Mouse (Mus musculus) forebrain, embryonic 14.5 days (tissue): ENCODE measurements at regions not wholly inside any gene's neighbourhood (a gene's known extent, or its start where the extent isn't known, plus 50 kb on each side); places are given as distances from the start of the nearest gene placed in this dataset.

Source experiments
- ATAC-seq: fragments of 200-750 bp; cut with Nextera tagmentation; 2 replicates; pipeline ENCODE4 v1.8.0; 2017; ENCODE audit warnings: mild to moderate bottlenecking, moderate library complexity
- DNase-seq: peaks from one replicate; pipeline ENCODE4 v3.0.0-alpha.2; 2015; ENCODE audit warnings: low spot score
- H3K27ac ChIP-seq: fragments of 300-500 bp; sonication (generic); 2 replicates; pipeline ENCODE4 v1.5.1; 2014; ENCODE audit warnings: low read depth, mild to moderate bottlenecking, control low read depth, low read length, moderate library complexity
- H3K27me3 ChIP-seq: fragments of 300-500 bp; sonication (generic); replicated peaks from 2 replicates; pipeline ENCODE4 v1.6.1; 2014; ENCODE audit warnings: low read length, control low read depth, mixed read lengths; ENCODE audit not compliant: control insufficient read depth, insufficient read depth
- H3K36me3 ChIP-seq: fragments of 300-500 bp; sonication (generic); 2 replicates; pipeline ENCODE4 v1.6.1; 2014; ENCODE audit warnings: low read length, control low read depth; ENCODE audit not compliant: control insufficient read depth, insufficient read depth
- H3K4me1 ChIP-seq: fragments of 300-500 bp; sonication (generic); 2 replicates; pipeline ENCODE4 v1.6.1; 2014; ENCODE audit warnings: antibody characterized with exemption, low read length, control low read depth; ENCODE audit not compliant: control insufficient read depth, insufficient read depth
- H3K4me2 ChIP-seq: fragments of 300-500 bp; sonication (generic); 2 replicates; pipeline ENCODE4 v1.6.1; 2014; ENCODE audit warnings: mild to moderate bottlenecking, control low read depth, low read length
- H3K4me3 ChIP-seq: fragments of 300-500 bp; sonication (generic); 2 replicates; pipeline ENCODE4 v1.5.1; 2014; ENCODE audit warnings: low read depth, low read length, control low read depth
- H3K9ac ChIP-seq: fragments of 300-500 bp; sonication (generic); 2 replicates; pipeline ENCODE4 v1.6.1; 2014; ENCODE audit warnings: mild to moderate bottlenecking, low read length, control low read depth, moderate library complexity
- H3K9me3 ChIP-seq: fragments of 300-500 bp; sonication (generic); replicated peaks from 2 replicates; pipeline ENCODE4 v1.6.1; 2016; ENCODE audit warnings: low read length, control low read depth, mixed read lengths; ENCODE audit not compliant: control insufficient read depth
- whole genome bisulfite sequencing: fragments of 180-500 bp; shearing (Covaris S2); extraction: QIAGEN DNeasy Blood & Tissue Kit; methylation state at CpG from one replicate; pipeline ENCODE4 v1.1.7; 2014; 5-methylcytosine and 5-hydroxymethylcytosine counted together

DNA sequence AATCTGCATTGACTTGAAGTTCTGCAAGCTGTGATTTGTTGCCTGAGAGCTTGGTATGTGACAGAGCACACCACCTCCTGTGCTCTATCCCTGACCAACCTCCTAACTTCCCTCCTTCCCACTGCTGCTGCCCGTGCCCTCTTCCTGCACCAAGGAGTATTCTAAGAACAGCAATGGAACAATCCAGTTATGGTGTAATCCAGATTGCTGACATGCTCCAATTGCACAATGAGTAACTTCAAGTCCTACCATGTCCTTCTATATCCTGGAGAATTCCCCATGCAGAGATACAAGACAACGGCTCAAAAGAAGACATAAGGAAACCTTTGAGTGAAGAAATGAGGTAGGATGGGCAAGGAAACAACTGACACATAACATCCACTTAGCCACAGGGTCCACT is 235.5 kb downstream of the Rfpl4b start:
- DNase-seq (no peak), ATAC-seq (no peak)
- H3K9me3 ChIP-seq = no peaks in the 10 kb centered on the region
- H3K4me3 ChIP-seq = no peak overlapping the region
- WGBS = 95% methylated on average over 2 of the region's 2 CpGs
- no peaks in the 10 kb centered on the region for H3K4me1 ChIP-seq
- no peak overlapping the region for H3K4me2 ChIP-seq
- no peaks in the 10 kb centered on the region for H3K27me3 ChIP-seq
- no peaks in the 10 kb centered on the region for H3K36me3 ChIP-seq
- H3K27ac ChIP-seq = no peak overlapping the region
- no peak overlapping the region for H3K9ac ChIP-seq

DNA sequence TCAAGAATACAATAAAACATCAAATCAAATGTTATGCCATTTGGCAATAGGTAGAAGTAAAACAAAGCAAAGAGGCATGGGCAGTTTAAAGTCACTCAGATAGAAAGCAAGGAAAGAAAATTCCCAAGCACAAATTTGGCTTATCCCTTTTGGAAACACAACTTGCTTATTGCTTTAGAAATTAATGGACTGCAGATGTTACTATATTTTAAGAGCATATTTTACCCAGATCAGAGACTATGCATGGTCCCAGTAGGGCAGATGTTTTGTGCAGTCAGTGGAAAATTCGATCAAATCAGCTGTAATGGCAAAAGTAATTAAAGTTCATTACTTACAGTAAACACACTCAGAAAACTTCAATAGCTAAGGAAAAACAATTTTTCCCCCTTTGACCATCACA is 245.9 kb downstream of the Rfpl4b start:
- H3K27me3 ChIP-seq = no peaks in the 10 kb centered on the region
- H3K4me3 ChIP-seq = no peak overlapping the region
- ATAC-seq = no peak
- no peak overlapping the region for H3K27ac ChIP-seq
- H3K4me1 ChIP-seq = no peaks in the 10 kb centered on the region
- no peak for DNase-seq
- H3K36me3 ChIP-seq = no peaks in the 10 kb centered on the region
- H3K4me2 ChIP-seq = no peak overlapping the region
- H3K9me3 ChIP-seq = no peaks in the 10 kb centered on the region
- WGBS = 83% methylated on average over 1 of the region's 1 CpGs
- no peak overlapping the region for H3K9ac ChIP-seq

DNA sequence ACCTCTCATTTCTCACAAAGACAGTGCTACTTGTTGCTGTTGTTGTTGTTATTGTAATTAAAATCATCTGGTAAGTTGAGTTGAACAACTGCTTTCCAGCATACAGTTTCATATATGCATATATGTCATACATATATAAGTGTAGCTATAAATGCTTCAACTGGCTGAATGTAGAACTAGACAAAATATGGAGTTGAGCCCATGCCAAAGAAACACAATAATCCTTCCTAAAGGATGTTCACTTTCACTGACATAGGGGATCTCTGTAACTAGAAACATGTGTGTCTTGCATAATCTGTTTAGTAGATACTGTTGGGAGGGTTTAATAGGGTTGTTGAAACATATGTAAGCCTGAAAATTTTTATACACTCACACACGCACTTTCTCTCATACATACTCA is 247.9 kb downstream of the Rfpl4b start:
- 94% methylated on average over 1 of the region's 1 CpGs for whole genome bisulfite sequencing
- H3K27me3 ChIP-seq = no peaks in the 10 kb centered on the region
- no peak for ATAC-seq
- no peak overlapping the region for H3K4me3 ChIP-seq
- H3K27ac ChIP-seq = no peak overlapping the region
- H3K36me3 ChIP-seq = no peaks in the 10 kb centered on the region
- no peak overlapping the region for H3K9ac ChIP-seq
- no peaks in the 10 kb centered on the region for H3K4me1 ChIP-seq
- no peak for DNase-seq
- H3K9me3 ChIP-seq = no peaks in the 10 kb centered on the region
- H3K4me2 ChIP-seq = no peak overlapping the region

DNA sequence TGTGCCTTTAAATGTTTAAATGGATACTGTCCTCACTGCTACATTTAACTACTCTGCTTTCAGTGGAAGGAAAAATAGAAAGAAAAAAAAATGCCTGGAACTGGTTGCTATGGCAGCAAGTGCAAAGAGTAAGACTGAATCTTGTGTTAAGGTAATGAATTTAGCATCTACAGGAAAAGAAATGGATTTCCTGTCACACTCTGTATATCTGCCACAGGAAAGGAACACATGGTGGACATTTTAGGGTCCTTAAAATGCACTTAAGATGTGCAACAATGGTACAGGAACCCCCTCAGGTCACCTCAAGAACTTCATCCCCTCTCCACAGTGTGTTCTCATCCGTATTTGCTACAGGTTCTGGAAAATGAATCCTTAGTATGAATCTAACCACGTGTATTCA is 248.4 kb downstream of the Rfpl4b start:
- Histone ChIP-seq H3K9me3 (no peaks in the 10 kb centered on the region), H3K36me3 (no peaks in the 10 kb centered on the region), H3K9ac (no peak overlapping the region), H3K27me3 (no peaks in the 10 kb centered on the region), H3K4me1 (no peaks in the 10 kb centered on the region), H3K4me2 (no peak overlapping the region), H3K27ac (no peak overlapping the region), H3K4me3 (no peak overlapping the region)
- 62% methylated on average over 2 of the region's 2 CpGs for WGBS
- ATAC-seq = peak; percentile 34; the same call in 1 of the 2 replicates
- DNase-seq = peak; percentile 38

DNA sequence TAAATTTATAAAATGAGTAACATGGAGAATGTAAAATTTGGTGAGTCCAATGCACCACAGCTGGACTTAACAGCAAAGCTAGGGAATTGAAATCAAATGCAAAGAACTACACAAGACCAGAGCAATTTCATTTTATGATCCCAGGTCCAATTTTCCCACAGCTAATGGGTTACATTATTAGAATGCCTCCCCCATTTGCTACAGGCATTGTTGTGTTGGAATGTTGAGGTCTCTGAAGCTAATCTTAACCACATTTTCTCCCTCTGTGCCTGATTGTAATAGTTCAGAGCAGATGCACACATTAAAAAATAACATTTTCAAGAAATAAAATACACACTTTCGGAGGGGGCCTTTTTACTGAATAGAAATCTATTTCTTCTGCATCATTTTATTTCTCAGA is 254.3 kb downstream of the Rfpl4b start:
- Histone ChIP-seq H3K4me2 (no peak overlapping the region), H3K9me3 (no peaks in the 10 kb centered on the region), H3K4me3 (no peak overlapping the region), H3K27ac (no peak overlapping the region), H3K9ac (no peak overlapping the region), H3K27me3 (no peaks in the 10 kb centered on the region), H3K36me3 (no peaks in the 10 kb centered on the region), H3K4me1 (no peaks in the 10 kb centered on the region)
- no peak for ATAC-seq
- WGBS = 88% methylated on average over 1 of the region's 1 CpGs
- DNase-seq = no peak

DNA sequence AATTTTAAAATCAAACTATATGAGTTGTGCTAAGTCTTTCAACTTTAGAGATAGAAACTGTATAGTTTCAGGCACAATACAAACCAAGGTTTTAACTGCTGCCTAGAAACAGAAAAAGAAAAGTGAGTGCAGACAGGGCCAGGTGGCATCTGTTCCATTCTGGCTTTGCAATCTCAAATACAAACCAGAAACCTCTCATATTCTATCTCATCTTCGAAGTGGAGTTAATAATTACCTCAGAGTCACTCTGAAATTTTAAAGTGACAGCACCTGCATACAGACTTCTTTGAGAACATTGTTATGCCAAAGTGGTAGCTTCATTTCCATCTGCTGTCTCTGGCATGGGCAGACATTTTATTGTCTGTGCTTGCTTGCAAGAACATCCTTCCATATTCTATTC is 255.2 kb downstream of the Rfpl4b start:
- no peak for DNase-seq
- 79% methylated on average over 1 of the region's 1 CpGs for WGBS

DNA sequence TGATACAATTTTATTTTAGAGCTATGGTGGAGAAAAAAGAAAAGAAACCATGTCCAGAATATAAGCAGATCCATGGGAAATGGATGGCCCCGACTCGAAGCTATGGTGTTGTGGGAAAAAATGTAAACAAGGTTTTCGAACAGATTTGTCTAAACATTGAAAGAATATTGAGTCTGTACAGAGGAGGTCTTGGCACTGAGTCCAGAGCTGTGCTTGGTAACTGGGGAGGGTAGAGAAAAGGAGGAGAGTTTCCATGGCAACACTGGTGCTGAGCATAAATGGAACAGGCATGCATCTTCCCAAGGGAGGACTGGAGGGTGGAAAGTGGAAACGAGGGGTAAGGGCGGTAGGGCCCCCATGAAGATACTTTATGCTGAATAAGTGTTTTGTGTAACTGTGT is 266.5 kb downstream of the Rfpl4b start:
- Histone ChIP-seq H3K36me3 (no peaks in the 10 kb centered on the region), H3K4me1 (peaks cover 5% of the 10 kb centered on the region), H3K4me2 (no peak overlapping the region), H3K9me3 (no peaks in the 10 kb centered on the region), H3K27me3 (no peaks in the 10 kb centered on the region), H3K4me3 (no peak overlapping the region), H3K27ac (no peak overlapping the region; the same call in 1 of the 2 replicates), H3K9ac (no peak overlapping the region)
- WGBS = 1% methylated on average over 5 of the region's 5 CpGs
- ATAC-seq = peak; percentile 85
- peak; percentile 97 for DNase-seq

More for the DNA sequence above, 255.2 kb downstream of the Rfpl4b start:
- H3K4me1 ChIP-seq = no peaks in the 10 kb centered on the region
- no peaks in the 10 kb centered on the region for H3K36me3 ChIP-seq
- no peak overlapping the region for H3K27ac ChIP-seq
- no peaks in the 10 kb centered on the region for H3K27me3 ChIP-seq
- no peak overlapping the region for H3K9ac ChIP-seq
- no peak overlapping the region for H3K4me2 ChIP-seq
- no peak for ATAC-seq
- no peak overlapping the region for H3K4me3 ChIP-seq
- no peaks in the 10 kb centered on the region for H3K9me3 ChIP-seq

DNA sequence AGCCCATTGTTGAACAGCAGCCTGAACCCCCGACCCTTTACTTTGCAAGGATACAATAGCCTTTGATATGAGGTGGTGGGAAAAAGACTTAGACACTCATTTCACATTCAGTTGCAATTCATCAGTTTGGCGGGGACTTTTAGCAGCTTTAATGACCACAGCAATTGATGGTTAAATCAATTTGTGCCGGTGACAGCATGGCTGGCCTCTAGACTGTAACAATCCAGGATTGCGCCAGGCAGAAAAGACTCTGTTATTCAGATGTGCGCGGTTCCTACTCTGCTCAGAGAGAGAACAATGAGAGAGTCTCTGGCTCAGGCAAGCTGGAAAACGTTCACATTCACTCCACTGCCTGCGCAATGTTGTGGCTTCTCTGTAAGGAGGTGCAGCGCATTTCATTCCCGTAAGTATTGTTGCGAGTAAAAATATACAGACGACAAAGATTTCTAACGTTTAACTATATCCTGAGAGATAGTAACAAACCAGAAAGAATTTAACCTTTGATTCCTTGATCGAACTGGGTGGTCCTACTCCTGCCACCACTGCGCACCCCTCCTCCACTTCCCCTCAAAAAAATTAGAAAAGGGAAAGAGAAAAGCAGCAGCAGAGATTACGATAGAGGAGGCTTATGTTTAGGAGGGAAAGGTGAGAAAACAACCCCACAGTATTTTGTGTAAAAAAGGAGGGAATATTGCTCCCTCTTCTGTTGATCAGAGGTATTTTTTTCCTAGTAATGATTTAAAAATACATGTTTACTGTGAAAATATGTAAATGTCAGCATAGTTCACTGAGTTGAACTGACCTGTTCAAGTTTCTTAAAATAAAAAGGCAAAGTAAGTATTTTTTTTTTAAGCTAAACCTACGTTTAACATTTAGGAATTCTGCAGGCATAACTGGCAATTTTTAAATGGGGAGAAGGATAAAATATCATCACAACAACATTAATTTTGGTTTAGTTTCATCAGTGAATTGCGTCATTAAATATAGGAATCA is 267.6 kb downstream of the Rfpl4b start:
- Histone ChIP-seq H3K27me3 (no peaks in the 10 kb centered on the region), H3K4me2 (peak overlapping the region; percentile 42), H3K9ac (peak overlapping the region; percentile 47), H3K4me1 (peaks cover 5% of the 10 kb centered on the region), H3K27ac (peak overlapping the region; percentile 84), H3K9me3 (no peaks in the 10 kb centered on the region), H3K36me3 (no peaks in the 10 kb centered on the region), H3K4me3 (peak overlapping the region; percentile 24)
- ATAC-seq (peak; percentile 93), DNase-seq (peak; percentile 96)
- WGBS = 3% methylated on average over 18 of the region's 18 CpGs

DNA sequence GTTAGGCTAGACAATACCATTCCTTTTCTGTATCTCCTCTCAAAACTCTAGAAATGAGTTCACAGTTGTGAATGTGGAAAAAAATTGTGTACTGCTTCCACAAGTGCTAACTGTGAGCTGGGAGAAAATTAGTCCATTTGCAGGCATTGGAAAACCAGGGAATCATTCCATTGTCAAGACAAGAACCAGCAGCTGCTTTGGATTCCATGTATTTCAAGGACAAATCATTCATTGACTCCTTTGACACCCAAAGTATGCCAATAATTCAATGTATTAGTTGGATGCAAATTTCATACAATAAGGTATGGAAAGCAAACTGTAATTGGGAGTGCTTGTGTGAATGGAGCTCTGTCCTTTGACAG is 268.3 kb downstream of the Rfpl4b start:
- H3K9ac ChIP-seq = peak overlapping the region; percentile 47; the same call in 1 of the 2 replicates
- H3K27me3 ChIP-seq = no peaks in the 10 kb centered on the region
- peak; percentile 56; the same call in 1 of the 2 replicates for ATAC-seq
- H3K27ac ChIP-seq = peak overlapping the region; percentile 84
- H3K4me3 ChIP-seq = peak overlapping the region; percentile 24
- H3K4me1 ChIP-seq = peaks cover 5% of the 10 kb centered on the region
- peak overlapping the region; percentile 42 for H3K4me2 ChIP-seq
- DNase-seq = no peak
- no peaks in the 10 kb centered on the region for H3K36me3 ChIP-seq
- H3K9me3 ChIP-seq = no peaks in the 10 kb centered on the region
